Mouse (Mus musculus) megakaryocyte, embryonic 14.5 days (primary cell): Measurements from ENCODE around the gene Camsap1.

ENCODE experiments used
- FLI1 ChIP-seq: IDR thresholded peaks from 2 replicates; pipeline ENCODE4 v1.6.1; 2012; ENCODE audit warnings: low read length, inconsistent platforms, mixed read lengths
- GATA1 ChIP-seq: IDR thresholded peaks from 3 replicates; pipeline ENCODE4 v1.6.1; 2012; ENCODE audit warnings: mixed read lengths, low read length, inconsistent platforms, borderline replicate concordance

GRCm38 (mm10) chr2:25892440-25892839, 90.6 kb downstream of the Camsap1 start:
- no peak for TF ChIP-seq GATA1
- TF ChIP-seq FLI1, result no peak
